Mouse (Mus musculus) induced T-regulatory cell, adult 2 months (primary cell): ENCODE results near the gene Srpk2.
"Not testable (repeated sequence)": the region's sequence is repeated elsewhere in the genome, so short reads cannot be mapped to it uniquely, and the experiment has no call there.

ENCODE experiments used
- DNase-seq: peaks from one replicate; pipeline ENCODE4 v3.0.0-alpha.2; 2012; ENCODE audit warnings: low read depth

Gene Srpk2

DNA sequence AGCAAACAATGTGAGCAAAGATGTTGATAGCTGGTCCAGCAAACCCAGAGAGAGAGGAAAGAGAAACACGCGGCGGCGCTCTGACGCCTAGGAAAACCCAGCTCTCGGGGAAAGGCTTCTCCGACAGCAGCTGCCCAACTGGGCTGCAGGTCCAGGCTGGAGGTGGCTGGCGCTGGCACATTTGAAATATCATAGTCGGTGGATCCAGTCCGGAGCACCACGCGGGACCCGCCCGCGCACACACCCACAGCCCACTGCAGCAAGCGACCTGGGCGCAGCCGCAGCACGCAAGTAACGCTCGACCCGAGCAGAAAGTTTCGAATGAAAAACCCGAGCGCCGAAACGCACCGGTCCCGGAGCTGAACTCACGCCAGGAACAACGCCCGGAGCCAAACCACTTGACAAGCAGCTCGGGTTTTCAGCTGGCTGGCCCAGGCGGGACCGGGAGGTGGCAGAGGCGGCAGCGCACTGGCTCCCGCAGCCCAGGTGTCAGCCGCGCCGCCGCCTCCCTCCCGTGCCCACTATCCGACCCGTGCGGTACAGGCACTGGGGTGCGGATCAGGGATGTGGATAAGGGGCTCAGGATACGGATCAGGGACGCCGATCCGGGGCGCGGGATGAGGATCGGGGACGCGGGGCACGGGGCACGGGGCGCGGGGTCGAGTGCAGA lies 9.5 kb downstream of the Srpk2 start:
- peak; percentile 61 for DNase-seq

DNA sequence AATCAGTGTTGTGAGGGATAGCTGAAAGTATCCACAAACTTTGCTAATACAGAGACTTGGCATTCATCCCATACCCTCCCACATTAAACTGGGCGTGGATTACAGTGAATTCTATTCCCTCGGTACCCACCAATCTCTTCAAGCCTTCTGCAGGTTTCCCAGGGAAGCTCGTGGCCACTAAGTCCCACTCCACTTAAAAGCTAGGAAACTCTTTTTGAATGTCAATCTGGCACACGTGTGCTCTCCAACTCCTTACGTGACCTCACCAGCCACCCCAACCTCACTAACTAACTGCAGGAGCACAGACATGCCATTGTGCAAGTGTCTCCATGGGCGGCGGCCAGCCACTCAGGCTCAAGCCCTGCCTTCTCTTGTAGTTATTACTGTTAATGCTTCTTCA lies 12.3 kb downstream of the Srpk2 start:
- DNase-seq: no peak

- DNase-seq: peak; percentile 37
These were observed 13.5 kb downstream of the Srpk2 start for GRCm38 (mm10) chr5:23670880-23671279.

DNA sequence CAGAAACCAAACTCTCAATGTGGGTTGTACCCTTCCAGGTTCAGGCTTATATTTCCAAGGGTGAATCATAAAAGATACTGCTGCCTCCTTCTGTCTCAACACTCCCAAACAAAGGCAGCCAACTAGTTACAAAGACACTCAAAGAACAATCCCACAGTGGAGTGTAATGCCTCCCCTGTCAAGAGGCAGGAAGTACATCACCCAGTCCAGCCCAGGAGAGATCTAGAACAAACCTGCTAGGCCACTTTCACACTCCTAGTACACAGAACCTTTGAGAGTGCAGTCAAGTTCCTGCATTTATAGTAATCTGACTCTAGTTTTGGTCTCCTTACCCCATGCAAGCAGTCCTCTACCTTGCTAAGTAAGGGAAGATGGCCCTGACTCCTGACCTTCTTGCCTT lies 18.5 kb downstream of the Srpk2 start:
- DNase-seq: no peak

DNA sequence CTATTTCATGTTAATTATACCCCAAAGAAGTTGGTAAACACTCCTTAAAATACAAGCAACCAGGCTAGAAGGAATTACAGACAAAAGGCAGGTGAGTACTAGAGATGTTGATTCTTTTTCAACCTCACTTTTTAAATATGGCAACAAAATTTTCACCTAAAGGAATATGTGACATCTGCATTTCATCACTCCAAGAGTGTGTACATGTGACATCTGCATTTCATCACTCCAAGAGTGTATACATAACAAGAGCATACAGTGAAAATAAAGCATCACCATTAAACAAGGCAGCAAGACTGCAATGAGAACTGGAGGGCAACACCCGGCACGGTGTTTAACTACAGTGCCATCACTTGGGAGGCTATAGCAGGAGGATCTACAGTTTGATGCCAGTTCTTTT lies 23.2 kb downstream of the Srpk2 start:
- no peak for DNase-seq

DNA sequence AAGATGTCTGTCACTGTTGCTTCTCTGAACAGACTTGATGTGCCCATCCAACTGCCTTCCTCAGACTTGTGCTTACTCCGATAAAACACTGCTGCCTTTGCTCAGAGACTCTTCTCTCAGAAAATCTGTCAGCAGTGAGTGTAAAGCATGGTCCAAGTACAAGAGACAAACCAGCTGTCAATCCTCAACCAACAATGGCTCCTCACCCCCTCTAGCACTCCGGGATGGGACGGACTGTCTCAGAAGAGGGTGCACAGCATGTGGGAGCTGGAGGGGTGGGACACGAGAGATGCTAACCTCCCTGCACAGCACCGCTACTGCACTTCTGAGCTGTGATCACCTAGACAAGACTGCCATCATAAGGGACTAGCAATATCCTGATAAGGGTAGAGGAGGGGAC lies 26.4 kb downstream of the Srpk2 start:
- DNase-seq: no peak

DNA sequence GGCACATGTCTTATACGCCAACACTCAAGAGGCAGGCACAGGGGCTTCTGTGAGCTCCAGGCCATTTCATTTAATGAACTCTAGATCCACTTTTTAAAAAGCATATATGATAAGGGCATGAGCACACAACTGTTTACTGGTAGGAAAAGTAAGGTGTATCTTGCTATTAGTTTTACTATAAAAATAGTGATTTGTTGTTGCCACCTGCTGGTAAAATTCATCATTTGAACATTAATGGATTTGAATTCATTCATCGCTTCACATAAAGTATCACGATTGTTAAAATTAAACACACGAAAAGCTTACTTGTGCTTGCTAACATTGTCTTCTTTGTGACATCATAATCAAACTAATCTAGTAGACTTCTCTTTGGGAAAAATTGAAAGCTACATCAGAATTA lies 27.8 kb downstream of the Srpk2 start:
- DNase-seq: peak; percentile 47

DNA sequence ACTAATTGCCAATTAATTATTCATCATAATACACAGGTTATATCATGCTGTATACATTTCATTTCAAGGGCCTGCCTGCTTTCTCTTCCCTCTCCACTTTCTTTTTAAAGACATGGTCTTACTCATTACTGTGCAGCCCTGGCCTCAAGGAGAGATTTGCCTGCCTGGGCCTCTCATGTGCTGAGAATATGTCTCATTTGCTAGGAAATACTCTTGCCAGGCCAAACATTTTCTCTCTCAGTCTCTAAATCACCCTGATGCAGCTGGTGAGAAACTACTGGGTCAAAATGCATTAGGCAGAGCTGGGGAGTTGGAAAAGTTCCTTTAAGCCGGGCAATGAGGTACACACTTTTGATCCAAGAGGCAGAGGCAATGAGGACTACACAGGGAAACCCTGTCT lies 29.4 kb downstream of the Srpk2 start:
- no peak for DNase-seq

GRCm38 (mm10) chr5:23652326-23652725 lies 32.1 kb downstream of the Srpk2 start:
- no peak for DNase-seq

- no peak for DNase-seq
These were observed 32.6 kb downstream of the Srpk2 start for GRCm38 (mm10) chr5:23651786-23652185.

DNA sequence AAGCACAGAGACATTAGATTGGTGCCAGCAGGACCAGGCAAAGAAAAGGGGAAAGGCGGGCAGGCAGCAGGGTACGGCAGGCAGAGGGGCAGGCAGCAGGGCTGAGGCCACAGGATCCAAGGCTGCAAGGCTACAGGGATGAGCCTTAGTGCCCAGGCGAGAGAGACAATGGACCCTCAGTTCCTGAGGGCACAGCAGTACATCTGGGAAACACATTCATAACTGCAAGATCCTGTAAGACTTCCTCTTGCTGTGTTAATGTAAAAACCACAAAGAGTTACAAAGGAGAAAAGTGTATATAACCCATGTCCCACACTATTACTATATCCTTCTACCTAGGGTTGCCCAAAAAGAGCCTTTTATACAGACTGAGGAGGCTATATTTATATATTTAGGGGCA lies 33.9 kb downstream of the Srpk2 start:
- DNase-seq: no peak

- DNase-seq: no peak
These were observed 35.2 kb downstream of the Srpk2 start for GRCm38 (mm10) chr5:23649246-23649645.

GRCm38 (mm10) chr5:23645671-23646070 lies 38.7 kb downstream of the Srpk2 start:
- peak; percentile 23 for DNase-seq

- not testable (repeated sequence) for DNase-seq
These were observed 45.2 kb downstream of the Srpk2 start for GRCm38 (mm10) chr5:23639193-23639592.

DNA sequence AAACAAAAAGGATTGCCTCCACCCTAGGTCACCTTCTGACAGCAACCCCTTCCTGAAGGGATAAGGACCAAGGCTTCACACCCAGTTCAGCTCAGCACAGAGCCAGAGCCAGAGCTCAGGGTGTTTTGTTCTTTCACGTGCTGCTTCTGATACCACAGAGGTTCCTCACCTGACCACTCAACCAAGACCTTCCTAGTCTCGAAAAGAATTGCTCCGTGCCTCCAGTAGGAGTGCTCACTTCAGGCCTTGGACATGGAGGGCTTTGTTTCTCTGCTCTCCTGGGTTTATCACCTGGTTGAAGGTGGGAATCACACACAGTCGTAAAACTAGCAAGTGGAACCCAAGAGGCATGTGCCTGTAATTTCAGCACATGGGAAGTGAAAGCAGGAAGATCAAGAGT lies 46.4 kb downstream of the Srpk2 start:
- no peak for DNase-seq

DNA sequence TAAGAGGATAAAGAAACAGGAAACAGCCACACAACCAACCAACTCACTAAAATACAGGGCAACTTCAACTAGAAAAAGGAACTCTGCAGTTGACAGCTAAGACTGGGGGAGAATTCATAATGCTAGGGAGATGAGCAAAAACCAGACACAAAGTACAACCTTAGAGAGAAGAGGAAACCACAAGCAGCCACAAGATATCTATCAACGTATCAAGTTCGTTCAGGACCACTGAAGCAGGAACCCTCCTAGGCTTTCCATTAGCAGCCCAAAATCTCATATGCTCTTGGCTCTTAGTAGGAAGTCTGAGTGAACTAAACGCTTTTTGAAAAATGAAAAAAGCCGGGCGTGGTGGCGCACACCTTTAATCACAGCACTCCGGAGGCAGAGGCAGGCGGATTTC lies 47.1 kb downstream of the Srpk2 start:
- peak; percentile 76 for DNase-seq

GRCm38 (mm10) chr5:23631490-23631889 lies 52.9 kb downstream of the Srpk2 start:
- DNase-seq: no peak

DNA sequence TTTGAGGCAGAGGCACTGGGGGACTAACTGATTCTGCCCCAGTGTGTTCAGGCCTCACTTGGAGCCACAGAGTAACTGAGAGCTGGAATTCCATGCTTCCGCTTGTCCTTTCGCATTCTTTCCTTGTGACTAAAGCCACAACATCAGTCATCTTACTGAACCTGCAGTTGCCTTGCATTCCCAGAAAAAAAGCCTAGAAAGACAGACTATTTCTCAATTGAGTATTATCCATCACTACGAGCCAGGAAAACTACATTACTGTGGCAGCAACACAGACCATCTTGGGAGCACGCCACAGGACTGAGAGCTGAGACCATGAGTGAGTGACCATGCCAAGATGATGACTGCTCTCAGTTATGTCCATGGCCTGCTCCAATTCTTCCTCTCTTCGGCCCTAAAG lies 57.2 kb downstream of the Srpk2 start:
- no peak for DNase-seq

DNA sequence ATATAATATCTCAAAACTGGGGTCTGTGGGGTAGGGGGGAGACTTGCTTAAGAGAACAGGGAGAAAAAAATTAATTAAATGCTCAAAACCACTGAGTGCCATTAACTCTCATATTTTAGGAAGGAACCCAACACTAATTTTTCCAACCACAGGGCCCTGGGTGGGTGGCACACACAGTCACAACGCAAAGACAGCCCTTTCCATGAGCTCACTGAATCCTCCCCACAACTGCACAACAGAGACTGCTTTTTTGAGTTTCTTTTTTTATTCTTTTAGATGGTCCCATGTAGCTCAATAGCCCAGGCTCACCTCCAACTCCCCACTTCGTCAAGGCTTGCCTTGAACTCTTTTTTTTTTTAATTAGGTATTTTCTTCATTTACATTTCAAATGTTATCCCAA lies 58.2 kb downstream of the Srpk2 start:
- no peak for DNase-seq

DNA sequence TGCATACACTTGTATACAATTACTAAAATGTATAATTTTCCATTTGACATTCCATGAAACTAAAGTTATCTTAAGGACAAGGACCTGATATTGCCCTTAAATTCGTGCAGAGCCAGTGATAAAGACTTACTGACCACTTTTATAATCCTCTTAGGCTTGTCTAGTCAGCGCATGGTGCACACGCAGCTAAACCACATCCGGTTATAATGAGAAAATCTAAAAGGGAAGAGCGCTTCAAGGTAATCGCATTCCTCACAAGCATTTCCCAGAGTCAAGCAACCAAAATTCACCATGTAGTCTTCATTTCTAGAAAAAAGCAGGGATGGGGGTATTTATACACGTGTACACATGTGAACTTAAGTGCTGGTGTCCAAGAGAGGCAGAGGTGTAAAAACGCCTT lies 63.8 kb downstream of the Srpk2 start:
- peak; percentile 55 for DNase-seq

DNA sequence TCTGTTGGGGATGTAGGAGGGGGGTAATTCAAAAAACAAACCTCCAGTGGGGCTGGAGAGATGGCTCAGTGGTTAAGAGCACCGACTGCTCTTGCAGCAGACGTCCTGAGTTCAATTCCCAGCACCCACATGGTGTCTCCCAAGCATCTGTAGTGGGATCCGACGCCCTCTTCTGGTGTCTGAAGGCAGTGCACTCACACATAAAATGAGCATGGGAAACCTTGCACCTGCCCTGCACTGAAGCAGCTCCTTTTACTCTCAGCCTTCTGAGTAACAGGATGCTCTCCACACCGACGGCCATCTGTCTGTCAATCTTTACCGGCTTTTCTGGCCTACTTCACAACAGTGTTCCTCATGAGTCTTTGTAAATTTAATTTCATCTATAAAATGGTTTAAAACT lies 65.8 kb downstream of the Srpk2 start:
- no peak for DNase-seq

DNA sequence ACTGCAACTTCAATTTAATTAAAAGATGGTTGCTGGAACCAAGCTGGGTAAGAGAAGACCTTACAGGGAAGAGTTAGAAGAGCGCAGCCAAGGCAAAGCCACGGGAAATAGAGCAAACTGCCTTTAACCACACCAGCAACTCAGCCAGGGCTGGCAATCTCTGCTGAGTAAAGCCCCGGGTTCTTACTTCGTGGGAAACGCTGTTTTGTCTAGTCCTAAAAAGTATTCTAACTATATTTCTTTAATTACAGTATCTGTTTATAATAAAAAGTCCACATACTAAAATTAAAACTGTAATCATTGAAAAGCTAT lies 67.4 kb downstream of the Srpk2 start:
- no peak for DNase-seq

- peak; percentile 90 for DNase-seq
These were observed 67.9 kb downstream of the Srpk2 start for GRCm38 (mm10) chr5:23616270-23617103.
